Mouse (Mus musculus) G1E (cell line): ENCODE results near the gene Cd5l.

Source experiments
- CTCF ChIP-seq: IDR thresholded peaks from 2 replicates; pipeline ENCODE4 v1.5.1; 2012; ENCODE audit warnings: low read depth, low read length, inconsistent platforms, mixed read lengths
- GATA1 ChIP-seq: IDR thresholded peaks from 2 replicates; pipeline ENCODE4 v1.6.1; 2012; ENCODE audit warnings: borderline replicate concordance, low read length, inconsistent platforms, mixed read lengths

DNA sequence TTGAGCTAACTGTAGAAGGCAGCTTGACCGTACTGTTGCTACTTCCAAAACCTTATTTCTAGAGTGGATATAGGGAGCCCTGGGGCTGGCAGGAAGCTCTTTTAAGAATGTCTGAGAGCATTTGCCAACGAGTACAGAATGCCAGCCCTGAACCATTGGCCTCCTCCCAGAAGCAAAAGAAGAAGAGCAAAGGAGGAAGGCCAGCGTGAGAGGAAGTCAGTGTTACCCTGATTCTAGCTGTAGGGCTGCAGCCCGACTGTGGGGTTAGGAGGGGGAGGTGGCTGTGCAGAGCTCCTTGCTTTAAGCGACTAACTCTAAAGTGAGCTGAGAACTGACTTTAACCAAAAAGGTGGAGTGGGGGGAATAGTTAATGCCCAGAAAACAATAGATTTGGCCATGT is 11.5 kb downstream of the Cd5l start:
- TF ChIP-seq CTCF (no peak), GATA1 (no peak)
